Mouse (Mus musculus) liver, embryonic 16.5 days (tissue): Measurements from ENCODE around the gene Zfp874b. TPM values are rescaled to one million over a fixed set of nuclear protein-coding genes. Genes with fewer than 3 reads are reported as not detected.

Source experiments
- polyA plus RNA-seq: library from polyadenylated mRNA; unstranded; fragments of >200 nt; fragmentation: Nextera tagmentation; extraction: Ambion mirVana; gene quantifications from 2 replicates; pipeline ENCODE4 v1.2.1, GENCODE M21; 2015

The Zfp874b gene
- polyA plus RNA-seq, 1 experiment from 2014 or later = 3.0 TPM

Other genes with a start within 250 kb of the Zfp874b start
- gene Zfp458, start 205.8 kb downstream of the Zfp874b start, polyA plus RNA-seq = 0.41 and 0.50 TPM in 2 replicates
- gene Zfp457, start 177.8 kb downstream of the Zfp874b start, polyA plus RNA-seq = 0.46 TPM in 1 of 2 replicates, not detected in the other
- gene Zfp595, start 151.7 kb downstream of the Zfp874b start, polyA plus RNA-seq = 0.65 and 0.75 TPM in 2 replicates
- 0.19 TPM in 1 of 2 replicates, not detected in the other for gene Gm28044, start 123.7 kb downstream of the Zfp874b start, polyA plus RNA-seq
- 0.62 and 0.63 TPM in 2 replicates for gene Zfp953, start 123.7 kb downstream of the Zfp874b start, polyA plus RNA-seq
- 0.13 and 0.35 TPM in 2 replicates for gene Gm28041, start 108.5 kb downstream of the Zfp874b start, polyA plus RNA-seq
- 0.36 and 0.47 TPM in 2 replicates for gene Zfp456, start 108.4 kb downstream of the Zfp874b start, polyA plus RNA-seq
- 1.5 and 2.1 TPM in 2 replicates for gene Zfp429, start 84.4 kb downstream of the Zfp874b start, polyA plus RNA-seq
- gene Zfp459, start 62.8 kb downstream of the Zfp874b start, polyA plus RNA-seq = 0.09 and 0.14 TPM in 2 replicates
- 7.3 and 7.7 TPM in 2 replicates for gene Zfp874a, start 32.6 kb downstream of the Zfp874b start, polyA plus RNA-seq
- gene Zfp58, start 16.3 kb upstream of the Zfp874b start, polyA plus RNA-seq = 2.3 and 3.0 TPM in 2 replicates
- gene Gm26965, start 41.9 kb upstream of the Zfp874b start, polyA plus RNA-seq = not detected in 2 replicates
- 6.3 and 7.8 TPM in 2 replicates for gene Zfp87, start 41.9 kb upstream of the Zfp874b start, polyA plus RNA-seq
- 3.9 and 4.0 TPM in 2 replicates for gene Zfp748, start 69.6 kb upstream of the Zfp874b start, polyA plus RNA-seq
- gene Zfp729b, start 125.4 kb upstream of the Zfp874b start, polyA plus RNA-seq = 1.1 TPM in 2 replicates
- gene Gm49345, start 153.5 kb upstream of the Zfp874b start, polyA plus RNA-seq = not detected in 2 replicates
- 0.77 and 0.99 TPM in 2 replicates for gene Zfp729a, start 153.5 kb upstream of the Zfp874b start, polyA plus RNA-seq
- gene Zfp738, start 202.8 kb upstream of the Zfp874b start, polyA plus RNA-seq = 2.5 and 2.8 TPM in 2 replicates
- gene Zfp65, start 244.9 kb upstream of the Zfp874b start, polyA plus RNA-seq = 1.4 TPM in 2 replicates